Mouse (Mus musculus) hindbrain, embryonic 16.5 days (tissue): ENCODE results near the gene Shbg. TPM values are rescaled to one million over a fixed set of nuclear protein-coding genes. Genes with fewer than 3 reads are reported as not detected.
"Not testable (repeated sequence)": the region's sequence is repeated elsewhere in the genome, so short reads cannot be mapped to it uniquely, and the experiment has no call there.

Source experiments
- ATAC-seq: fragments of 200-750 bp; cut with Nextera tagmentation; 2 replicates; pipeline ENCODE4 v1.8.0; 2017; ENCODE audit warnings: moderate TSS enrichment, moderate library complexity
- H3K27ac ChIP-seq: fragments of 300-500 bp; sonication (generic); 2 replicates; pipeline ENCODE4 v1.5.1; 2014; ENCODE audit warnings: low read depth, mild to moderate bottlenecking, control low read depth, low read length, moderate library complexity
- H3K27me3 ChIP-seq: fragments of 300-500 bp; sonication (generic); replicated peaks from 2 replicates; pipeline ENCODE4 v1.6.1; 2014; ENCODE audit warnings: low read length; ENCODE audit not compliant: control insufficient read depth, insufficient read depth
- H3K36me3 ChIP-seq: fragments of 300-500 bp; sonication (generic); 2 replicates; pipeline ENCODE4 v1.6.1; 2014; ENCODE audit warnings: mild to moderate bottlenecking, low read length, moderate library complexity, mixed read lengths; ENCODE audit not compliant: control insufficient read depth, insufficient read depth
- H3K4me1 ChIP-seq: fragments of 300-500 bp; sonication (generic); 2 replicates; pipeline ENCODE4 v1.6.1; 2014; ENCODE audit warnings: low read depth, low read length; ENCODE audit not compliant: control insufficient read depth, insufficient read depth
- H3K4me2 ChIP-seq: fragments of 300-500 bp; sonication (generic); 2 replicates; pipeline ENCODE4 v1.6.1; 2014; ENCODE audit warnings: mild to moderate bottlenecking, low read length, control low read depth, moderate library complexity
- H3K4me3 ChIP-seq: fragments of 300-500 bp; sonication (generic); 2 replicates; pipeline ENCODE4 v1.5.1; 2014; ENCODE audit warnings: mild to moderate bottlenecking, low read length, control low read depth, moderate library complexity
- H3K9ac ChIP-seq: fragments of 300-500 bp; sonication (generic); 2 replicates; pipeline ENCODE4 v1.6.1; 2014; ENCODE audit warnings: low read depth, mild to moderate bottlenecking, control low read depth, low read length, moderate library complexity
- H3K9me3 ChIP-seq: fragments of 300-500 bp; sonication (generic); 2 replicates; pipeline ENCODE4 v1.6.1; 2014; ENCODE audit warnings: mild to moderate bottlenecking, low read length, moderate library complexity; ENCODE audit not compliant: control insufficient read depth
- WGBS: fragments of 180-500 bp; shearing (Covaris S2); extraction: QIAGEN DNeasy Blood & Tissue Kit; methylation state at CpG from one replicate; pipeline ENCODE4 v1.1.7; 2014; 5-methylcytosine and 5-hydroxymethylcytosine counted together
- polyA plus RNA-seq: library from polyadenylated mRNA; unstranded; fragments of >200 nt; fragmentation: Nextera tagmentation; extraction: Ambion mirVana; gene quantifications from 2 replicates; pipeline ENCODE4 v1.2.1, GENCODE M21; 2015

Shbg gene
- polyA plus RNA-seq, 1 experiment from 2014 or later = not detected

- no peak for ATAC-seq
- Histone ChIP-seq H3K4me1 (peaks cover 9% of the 10 kb centered on the region), H3K9ac (no peak overlapping the region), H3K27me3 (no peaks in the 10 kb centered on the region), H3K36me3 (no peaks in the 10 kb centered on the region), H3K27ac (no peak overlapping the region), H3K4me3 (no peak overlapping the region), H3K4me2 (no peak overlapping the region), H3K9me3 (no peaks in the 10 kb centered on the region)
- WGBS = 88% methylated on average over 7 of the region's 7 CpGs
These were observed 2.8 kb upstream of the Shbg start for GRCm38 (mm10) chr11:69620394-69621081.

- peaks cover 3% of the 10 kb centered on the region; the same call in 1 of the 2 replicates for H3K4me1 ChIP-seq
- no peaks in the 10 kb centered on the region for H3K9me3 ChIP-seq
- no peak overlapping the region for H3K27ac ChIP-seq
- H3K36me3 ChIP-seq = no peaks in the 10 kb centered on the region
- no peak overlapping the region for H3K4me2 ChIP-seq
- H3K4me3 ChIP-seq = no peak overlapping the region
- 38% methylated on average over 10 of the region's 10 CpGs for WGBS
- no peaks in the 10 kb centered on the region for H3K27me3 ChIP-seq
- no peak for ATAC-seq
- no peak overlapping the region for H3K9ac ChIP-seq
These were observed 924 bp downstream of the Shbg start for GRCm38 (mm10) chr11:69616781-69617180.

GRCm38 (mm10) chr11:69614257-69614588 is 3.5 kb downstream of the Shbg start:
- H3K9me3 ChIP-seq, H3K4me3 ChIP-seq: not testable (repeated sequence)

GRCm38 (mm10) chr11:69613553-69614256 is 4.0 kb downstream of the Shbg start:
- Histone ChIP-seq H3K27ac (peak overlapping the region; percentile 46), H3K9ac (no peak overlapping the region), H3K27me3 (no peaks in the 10 kb centered on the region), H3K9me3 (no peaks in the 10 kb centered on the region), H3K4me3 (no peak overlapping the region), H3K4me2 (peak overlapping the region; percentile 33), H3K4me1 (no peaks in the 10 kb centered on the region), H3K36me3 (no peaks in the 10 kb centered on the region)
- 9% methylated on average over 19 of the region's 19 CpGs for WGBS
- ATAC-seq = peak; percentile 68; the same call in 1 of the 2 replicates

More at GRCm38 (mm10) chr11:69614257-69614588, 3.5 kb downstream of the Shbg start:
- not testable (repeated sequence) for H3K9ac ChIP-seq, H3K4me1 ChIP-seq, H3K4me2 ChIP-seq, H3K36me3 ChIP-seq, H3K27me3 ChIP-seq, ATAC-seq, H3K27ac ChIP-seq
- 55% methylated on average over 11 of the region's 11 CpGs for whole genome bisulfite sequencing

- Histone ChIP-seq H3K27ac (no peak overlapping the region), H3K4me1 (no peaks in the 10 kb centered on the region), H3K36me3 (no peaks in the 10 kb centered on the region), H3K9ac (no peak overlapping the region), H3K27me3 (no peaks in the 10 kb centered on the region), H3K4me3 (no peak overlapping the region), H3K4me2 (no peak overlapping the region), H3K9me3 (no peaks in the 10 kb centered on the region)
- ATAC-seq = peak; percentile 58; the same call in 1 of the 2 replicates
- 55% methylated on average over 4 of the region's 4 CpGs for WGBS
These were observed 6.8 kb downstream of the Shbg start for GRCm38 (mm10) chr11:69610899-69611298.

- H3K36me3 ChIP-seq = no peaks in the 10 kb centered on the region
- no peak overlapping the region for H3K4me2 ChIP-seq
- no peak overlapping the region for H3K9ac ChIP-seq
- ATAC-seq = no peak
- no peak overlapping the region for H3K4me3 ChIP-seq
- no peaks in the 10 kb centered on the region for H3K27me3 ChIP-seq
- H3K9me3 ChIP-seq = no peaks in the 10 kb centered on the region
- 62% methylated on average over 7 of the region's 7 CpGs for WGBS
- H3K27ac ChIP-seq = no peak overlapping the region
- no peaks in the 10 kb centered on the region for H3K4me1 ChIP-seq
These were observed 8.3 kb downstream of the Shbg start for GRCm38 (mm10) chr11:69609416-69609815.

GRCm38 (mm10) chr11:69608525-69608924 is 9.2 kb downstream of the Shbg start:
- Histone ChIP-seq H3K9ac (no peak overlapping the region), H3K36me3 (no peaks in the 10 kb centered on the region), H3K4me2 (no peak overlapping the region), H3K27me3 (no peaks in the 10 kb centered on the region), H3K4me3 (no peak overlapping the region), H3K9me3 (no peaks in the 10 kb centered on the region), H3K4me1 (peaks cover 7% of the 10 kb centered on the region; the same call in 1 of the 2 replicates), H3K27ac (no peak overlapping the region)
- no peak for ATAC-seq
- 95% methylated on average over 3 of the region's 3 CpGs for WGBS

GRCm38 (mm10) chr11:69606832-69607231 is 10.9 kb downstream of the Shbg start:
- H3K36me3 ChIP-seq = peaks cover 4% of the 10 kb centered on the region; the same call in 1 of the 2 replicates
- no peak overlapping the region for H3K27ac ChIP-seq
- H3K4me3 ChIP-seq = no peak overlapping the region
- peaks cover 12% of the 10 kb centered on the region; the same call in 1 of the 2 replicates for H3K4me1 ChIP-seq
- H3K9me3 ChIP-seq = no peaks in the 10 kb centered on the region
- no peak overlapping the region for H3K9ac ChIP-seq
- no peak for ATAC-seq
- WGBS = 77% methylated on average over 2 of the region's 2 CpGs
- H3K4me2 ChIP-seq = no peak overlapping the region
- no peaks in the 10 kb centered on the region for H3K27me3 ChIP-seq

GRCm38 (mm10) chr11:69606491-69606795 is 11.3 kb downstream of the Shbg start:
- Histone ChIP-seq H3K27ac (peak overlapping the region; percentile 37), H3K4me2 (peak overlapping the region; percentile 76), H3K27me3 (no peaks in the 10 kb centered on the region), H3K36me3 (peaks cover 7% of the 10 kb centered on the region; the same call in 1 of the 2 replicates), H3K9ac (no peak overlapping the region), H3K9me3 (no peaks in the 10 kb centered on the region), H3K4me1 (peaks cover 12% of the 10 kb centered on the region; the same call in 1 of the 2 replicates), H3K4me3 (peak overlapping the region; percentile 75)
- ATAC-seq = no peak
- 67% methylated on average over 2 of the region's 2 CpGs for WGBS
